Mouse (Mus musculus): ENCODE results near the gene Tacr1.

Gene Tacr1

GRCm38 (mm10) chr6:82525107-82525867 is 123.2 kb downstream of the Tacr1 start:
- no peak for DNase-seq (ENCODE audit: low read depth)

GRCm38 (mm10) chr6:82528631-82529030 is 126.5 kb downstream of the Tacr1 start:
- no peak for DNase-seq (ENCODE audit: low read depth)

GRCm38 (mm10) chr6:82536641-82537040 is 134.5 kb downstream of the Tacr1 start:
- no peak for DNase-seq (ENCODE audit: low read depth)

GRCm38 (mm10) chr6:82549270-82549669 is 147.1 kb downstream of the Tacr1 start:
- DNase-seq (ENCODE audit: low read depth) = no peak

- DNase-seq (ENCODE audit: low read depth) = no peak
Measured at GRCm38 (mm10) chr6:82575445-82575844, 173.3 kb downstream of the Tacr1 start.

- DNase-seq (ENCODE audit: low read depth) = no peak
Measured at GRCm38 (mm10) chr6:82585396-82585795, 183.3 kb downstream of the Tacr1 start.

- DNase-seq (ENCODE audit: low read depth) = no peak
Measured at GRCm38 (mm10) chr6:82589387-82589786, 187.3 kb downstream of the Tacr1 start.

GRCm38 (mm10) chr6:82595461-82596090 is 193.4 kb downstream of the Tacr1 start:
- no peak for DNase-seq (ENCODE audit: low read depth)

- DNase-seq (ENCODE audit: low read depth) = no peak
Measured at GRCm38 (mm10) chr6:82603228-82603627, 201.1 kb downstream of the Tacr1 start.

- DNase-seq (ENCODE audit: low read depth) = peak; percentile 3
Measured at GRCm38 (mm10) chr6:82603665-82604064, 201.5 kb downstream of the Tacr1 start.

GRCm38 (mm10) chr6:82604791-82605190 is 202.7 kb downstream of the Tacr1 start:
- no peak for DNase-seq (ENCODE audit: low read depth)

- no peak for DNase-seq (ENCODE audit: low read depth)
Measured at GRCm38 (mm10) chr6:82608756-82609155, 206.6 kb downstream of the Tacr1 start.

- no peak for DNase-seq (ENCODE audit: low read depth)
Measured at GRCm38 (mm10) chr6:82609339-82609926, 207.3 kb downstream of the Tacr1 start.
